Mouse (Mus musculus): Measurements from ENCODE around the gene Prkn.

- no peak for TF ChIP-seq CTCF (IDR thresholded peaks at IDR 0.05; ENCODE audit: extremely low read depth, insufficient read length, insufficient replicate concordance, low read depth, low read length)
- TF ChIP-seq POLR2A (IDR thresholded peaks at IDR 0.05; ENCODE audit: low read depth, low read length): no peak
Observed at GRCm38 (mm10) chr17:11462721-11463120, 622.5 kb downstream of the Prkn start.

Measured in small intestine, adult 2 months (tissue).